In the genomic region with DNA sequence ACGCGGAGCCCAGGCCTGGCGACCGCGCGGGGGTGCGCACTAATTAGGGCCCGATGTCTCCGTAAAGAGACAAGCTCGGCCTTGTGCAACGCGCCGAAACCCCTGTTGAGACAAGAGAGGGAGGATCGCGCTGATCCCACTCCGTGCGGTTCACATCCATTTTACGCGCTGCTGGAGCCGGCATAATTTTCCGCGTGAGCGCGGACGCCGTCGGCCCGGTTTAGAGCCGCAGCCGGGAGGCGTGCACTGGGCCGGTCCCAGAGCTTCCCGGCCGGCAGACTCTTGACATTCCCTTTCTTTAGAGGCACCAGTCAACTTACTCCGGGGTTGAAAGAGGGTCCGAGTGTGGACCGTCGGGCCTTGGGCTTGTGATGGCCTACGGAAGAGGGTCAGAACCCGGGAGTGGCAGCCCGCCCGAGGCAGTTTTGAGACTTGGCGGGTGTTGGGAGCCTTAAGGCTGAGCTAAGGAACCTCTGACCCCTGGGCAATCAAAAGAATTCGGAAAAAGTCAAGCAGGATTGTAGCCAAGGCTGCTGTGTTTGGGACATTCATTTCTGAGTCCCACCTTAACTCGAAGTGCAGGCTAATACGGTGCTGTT, we compare ENCODE assay signal across 8 mouse cellular contexts. TPM values are rescaled to one million over a fixed set of nuclear protein-coding genes. Genes with fewer than 3 reads are reported as not detected.
DNase-seq lines count a peak whose midpoint lies in the region; ATAC-seq and TF ChIP-seq lines count a peak whose summit lies in the region.

No protein-coding gene starts in this region.

- ATAC-seq in heart, embryonic 12.5 days (ENCODE audit: insufficient number of reproducible peaks, low FRiP score): peak; percentile 26
- ATAC-seq in G1E (ENCODE audit: extremely low read depth, insufficient number of reproducible peaks, low FRiP score, poor library complexity, severe bottlenecking): no peak
- ATAC-seq in forebrain, postnatal 0 days: peak; percentile 37
- peak; percentile 14 for ATAC-seq in liver, postnatal 0 days

- peak overlapping the region; percentile 89 for H3K27ac ChIP-seq in heart, embryonic 12.5 days (ENCODE audit: poor library complexity, severe bottlenecking)
- H3K27ac ChIP-seq in forebrain, postnatal 0 days (ENCODE audit: low read depth, low read length): peak overlapping the region; percentile 94
- H3K27ac ChIP-seq in liver, postnatal 0 days (ENCODE audit: low read depth): peak overlapping the region; percentile 75

- intact Hi-C loops in heart, postnatal 14 days (cut with DNase I): loop anchor here (5.0 kb wide), 1 partner anchor 46 kb away; no protein-coding TSS in a partner anchor

- H3K9me3 ChIP-seq in heart, embryonic 12.5 days (replicated peaks): no peaks in the 10 kb centered on the region
- H3K9me3 ChIP-seq in G1E (replicated peaks): no peaks in the 10 kb centered on the region
- no peaks in the 10 kb centered on the region for H3K9me3 ChIP-seq in forebrain, postnatal 0 days (ENCODE audit: low read length)
- H3K9me3 ChIP-seq in liver, postnatal 0 days (ENCODE audit: low read length): no peaks in the 10 kb centered on the region

- peak overlapping the region; percentile 75 for H3K9ac ChIP-seq in heart, embryonic 12.5 days
- H3K9ac ChIP-seq in forebrain, postnatal 0 days: peak overlapping the region; percentile 67
- peak overlapping the region; percentile 67 for H3K9ac ChIP-seq in liver, postnatal 0 days (replicated peaks)

- no peaks in the 10 kb centered on the region for H3K36me3 ChIP-seq in heart, embryonic 12.5 days
- peaks cover 9% of the 10 kb centered on the region for H3K36me3 ChIP-seq in G1E (replicated peaks)
- H3K36me3 ChIP-seq in forebrain, postnatal 0 days (ENCODE audit: insufficient read depth): no peaks in the 10 kb centered on the region
- no peaks in the 10 kb centered on the region for H3K36me3 ChIP-seq in liver, postnatal 0 days (replicated peaks; ENCODE audit: insufficient read depth, low read length)

- H3K4me2 ChIP-seq in heart, embryonic 12.5 days: peak overlapping the region; percentile 91
- peak overlapping the region; percentile 62 for H3K4me2 ChIP-seq in forebrain, postnatal 0 days (ENCODE audit: low read depth)
- peak overlapping the region; percentile 85 for H3K4me2 ChIP-seq in liver, postnatal 0 days (ENCODE audit: low read depth, low read length)

- peak overlapping the region; percentile 99 for H3K4me3 ChIP-seq in heart, embryonic 12.5 days
- peak overlapping the region; percentile 91 for H3K4me3 ChIP-seq in G1E (ENCODE audit: low read depth, low read length)
- peak overlapping the region; percentile 59 for H3K4me3 ChIP-seq in forebrain, postnatal 0 days (ENCODE audit: low read depth, low read length)
- H3K4me3 ChIP-seq in liver, postnatal 0 days (ENCODE audit: low read depth, low read length): peak overlapping the region; percentile 71

- no peak for DNase-seq in heart, postnatal 14 days
- no peak for DNase-seq in G1E (ENCODE audit: low spot score)
- no peak for DNase-seq in forebrain, postnatal 0 days
- DNase-seq in liver, postnatal 0 days: no peak
- DNase-seq in adrenal gland, postnatal 25 days: no peak
- no peak for DNase-seq in cerebellum, adult 18-20 months
- DNase-seq in right cerebral cortex, postnatal 25 days: no peak

- no peak for TF ChIP-seq EP300 in liver, postnatal 0 days (IDR thresholded peaks at IDR 0.05; ENCODE audit: low read depth)

- H3K27me3 ChIP-seq in heart, embryonic 12.5 days (replicated peaks): no peaks in the 10 kb centered on the region
- H3K27me3 ChIP-seq in G1E (ENCODE audit: insufficient read depth, low read length): peaks cover 22% of the 10 kb centered on the region
- H3K27me3 ChIP-seq in forebrain, postnatal 0 days (ENCODE audit: insufficient read depth, low read length): no peaks in the 10 kb centered on the region
- no peaks in the 10 kb centered on the region for H3K27me3 ChIP-seq in liver, postnatal 0 days (ENCODE audit: insufficient read depth, low read length)

- under 1% methylated on average over 46 of the region's 46 CpGs for WGBS in heart, embryonic 12.5 days
- 2% methylated on average over 46 of the region's 46 CpGs for WGBS in forebrain, postnatal 0 days
- WGBS in liver, postnatal 0 days (ENCODE audit: insufficient replicate concordance): 2% methylated on average over 46 of the region's 46 CpGs

- no peak for TF ChIP-seq CTCF in G1E (IDR thresholded peaks at IDR 0.05; ENCODE audit: low read depth, low read length)
- 0 out of 2 replicates have a peak, but pooled peaks have one; percentile 9 for TF ChIP-seq CTCF in forebrain, postnatal 0 days (IDR thresholded peaks at IDR 0.05; ENCODE audit: low read depth)
- no peak for TF ChIP-seq CTCF in liver, postnatal 0 days (IDR thresholded peaks at IDR 0.05; ENCODE audit: low read depth)

- peaks cover 13% of the 10 kb centered on the region for H3K4me1 ChIP-seq in heart, embryonic 12.5 days (replicated peaks)
- H3K4me1 ChIP-seq in G1E (ENCODE audit: insufficient read depth, low read depth, low read length): peaks cover 24% of the 10 kb centered on the region
- H3K4me1 ChIP-seq in forebrain, postnatal 0 days (ENCODE audit: insufficient read depth): no peaks in the 10 kb centered on the region
- peaks cover 16% of the 10 kb centered on the region for H3K4me1 ChIP-seq in liver, postnatal 0 days (ENCODE audit: insufficient read depth)

RNA-seq across cellular contexts. Expression of gene Tle4, which starts 0.9 kb away (rescaled TPM):
- polyA plus RNA-seq in heart, embryonic 12.5 days (2016; fragmentation: Nextera tagmentation; extraction: Ambion mirVana): 10.9 and 11.9 TPM in 2 replicates
- total RNA-seq in heart, postnatal 14 days (2021): 10 to 100 TPM in 1 of 2 experiments, 1 to 10 TPM in 1; 9.8 to 11.8 TPM
- total RNA-seq in G1E (2014; fragmentation: Nextera tagmentation) (32.7 and 37.6 TPM in 2 replicates), G1E (2017) (14.2 and 15.4 TPM in 2 replicates)
- 11.5 and 13.2 TPM in 2 replicates for polyA plus RNA-seq in G1E (2012)
- total RNA-seq in forebrain, postnatal 0 days (2014; rRNA removed): 70.1 and 82.7 TPM in 2 replicates
- polyA plus RNA-seq in forebrain, postnatal 0 days (2015; fragmentation: Nextera tagmentation; extraction: Ambion mirVana): 22.2 and 22.9 TPM in 2 replicates
- polyA plus RNA-seq in liver, postnatal 0 days (2015; fragmentation: Nextera tagmentation; extraction: Ambion mirVana): 3.0 and 3.1 TPM in 2 replicates
- 9.2 and 11.0 TPM in 2 replicates for total RNA-seq in adrenal gland, postnatal 25 days (2021)
